In the genomic region with DNA sequence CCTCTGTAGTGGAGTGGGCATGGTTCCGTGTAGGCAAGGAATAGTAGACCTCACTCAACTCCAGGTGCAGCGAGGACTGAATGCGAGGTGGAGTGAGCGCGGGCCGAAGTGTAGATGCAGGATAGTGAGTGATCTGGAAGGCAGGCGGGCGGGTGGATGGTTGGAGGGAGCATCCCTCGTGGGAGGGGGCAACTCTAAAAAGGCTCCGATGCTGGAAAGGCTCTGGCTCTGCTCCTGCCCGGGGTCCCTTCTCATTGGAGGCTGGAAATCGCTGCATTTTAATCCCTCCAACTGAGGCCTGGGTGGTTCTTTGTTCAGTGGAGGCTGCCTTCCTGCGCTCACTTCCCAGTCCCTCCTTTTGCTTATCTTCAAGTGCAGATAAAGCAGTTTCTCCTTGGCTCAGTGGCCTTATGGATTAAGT, we compare ENCODE assay signal across 8 mouse cellular contexts. TPM values are rescaled to one million over a fixed set of nuclear protein-coding genes. Genes with fewer than 3 reads are reported as not detected.
A peak's percentile ranks its signal among the peaks of the same experiment; 100 is the strongest.
DNase-seq lines count a peak whose midpoint lies in the region; ATAC-seq and TF ChIP-seq lines count a peak whose summit lies in the region.

No protein-coding gene starts in this region.

- H3K9me3 ChIP-seq in liver, embryonic 11.5 days (ENCODE audit: control insufficient read depth, low read length), result no peaks in the 10 kb centered on the region

- H3K4me3 ChIP-seq in gastrocnemius, adult 2 months, result peak overlapping the region; percentile 86
- H3K4me3 ChIP-seq in thymus, adult 2 months (ENCODE audit: control insufficient read depth, insufficient read depth, low read length), result peak overlapping the region; percentile 15; the same call in 1 of the 2 replicates
- peak overlapping the region; percentile 74 for H3K4me3 ChIP-seq in liver, embryonic 11.5 days (ENCODE audit: low read depth, low read length)

- no peak for DNase-seq in gastrocnemius, adult 2 months
- DNase-seq in gastrocnemius, postnatal 10 days, result no peak
- DNase-seq in thymus, adult 2 months, result no peak
- DNase-seq in thymus, postnatal 0 days (ENCODE audit: low spot score), result no peak
- no peak for DNase-seq in liver, embryonic 11.5 days (ENCODE audit: low spot score)
- no peak for DNase-seq in natural killer cell, adult 2 months (ENCODE audit: low spot score in 2 of 2)
- no peak for DNase-seq in left cerebral cortex, postnatal 4 days
- DNase-seq in spleen, adult 18-20 months, result no peak

- intact Hi-C loops in gastrocnemius, adult 2 months (cut with DNase I), result no loop called here
- intact Hi-C loops in left cerebral cortex, postnatal 4 days (cut with DNase I), result no loop called here

- H3K27ac ChIP-seq in gastrocnemius, adult 2 months, result peak overlapping the region; percentile 46; the same call in 1 of the 2 replicates
- no peak overlapping the region for H3K27ac ChIP-seq in thymus, adult 2 months (ENCODE audit: control insufficient read depth, insufficient read depth, low read length)
- peak overlapping the region; percentile 100 for H3K27ac ChIP-seq in liver, embryonic 11.5 days (ENCODE audit: low read depth, low read length)

- no peaks in the 10 kb centered on the region for H3K36me3 ChIP-seq in thymus, adult 2 months (ENCODE audit: control insufficient read depth, insufficient read depth, low read length)
- no peaks in the 10 kb centered on the region for H3K36me3 ChIP-seq in liver, embryonic 11.5 days (ENCODE audit: control insufficient read depth, insufficient read depth, low read length)

- no peak for TF ChIP-seq POLR2A in thymus, adult 2 months (IDR thresholded peaks at IDR 0.05; ENCODE audit: control insufficient read depth, extremely low read depth, insufficient read depth, low read length, poor library complexity)

- H3K4me2 ChIP-seq in liver, embryonic 11.5 days, result peak overlapping the region; percentile 99

- no peaks in the 10 kb centered on the region; the same call in 1 of the 2 replicates for H3K27me3 ChIP-seq in thymus, adult 2 months (ENCODE audit: control insufficient read depth, insufficient read depth, low read length)
- H3K27me3 ChIP-seq in liver, embryonic 11.5 days (replicated peaks; ENCODE audit: control insufficient read depth, insufficient read depth, low read length), result no peaks in the 10 kb centered on the region

- ATAC-seq in liver, embryonic 11.5 days (replicated peaks; ENCODE audit: low FRiP score), result no peak

- peak overlapping the region; percentile 76 for H3K9ac ChIP-seq in liver, embryonic 11.5 days (ENCODE audit: low read depth, low read length)

- no peak for TF ChIP-seq CTCF in gastrocnemius, adult 2 months (IDR thresholded peaks at IDR 0.05)
- no peak for TF ChIP-seq CTCF in thymus, adult 2 months (IDR thresholded peaks at IDR 0.05; ENCODE audit: borderline replicate concordance, control insufficient read depth, extremely low read depth, insufficient read depth, low read length, poor library complexity)

- 31% methylated on average over 13 of the region's 13 CpGs for WGBS in thymus, adult 2 months
- WGBS in liver, embryonic 11.5 days, result 5% methylated on average over 13 of the region's 13 CpGs

- H3K4me1 ChIP-seq in thymus, adult 2 months (replicated peaks; ENCODE audit: control insufficient read depth, insufficient read depth, low read length), result peaks cover 17% of the 10 kb centered on the region
- peaks cover 31% of the 10 kb centered on the region for H3K4me1 ChIP-seq in liver, embryonic 11.5 days (replicated peaks; ENCODE audit: control insufficient read depth, insufficient read depth, low read length)

RNA-seq across cellular contexts. Expression of a gene that starts 1.3 kb away (rescaled TPM):
- total RNA-seq in gastrocnemius, adult 2 months (2021), result under 1 TPM; 0.53 to 0.79 TPM
- total RNA-seq in gastrocnemius, postnatal 10 days (2021), result 1 to 10 TPM; 6.7 to 9.4 TPM
- 3.8 and 4.5 TPM in 2 replicates for polyA plus RNA-seq in thymus, adult 2 months (2012; rRNA removed)
- 0.91 and 1.2 TPM in 2 replicates for polyA plus RNA-seq in thymus, postnatal 0 days (2015; fragmentation: Nextera tagmentation; extraction: Ambion mirVana)
- 8.5 and 9.8 TPM in 2 replicates for polyA plus RNA-seq in liver, embryonic 11.5 days (2014; fragmentation: Nextera tagmentation; extraction: Ambion mirVana)
- 100 to 1,000 TPM; 102 to 105 TPM for total RNA-seq in left cerebral cortex, postnatal 4 days (2021)

RNA-seq across cellular contexts. Expression of a gene that starts 15.7 kb away (rescaled TPM):
- total RNA-seq in gastrocnemius, adult 2 months (2021), result 1 to 10 TPM; 1.1 to 1.8 TPM
- total RNA-seq in gastrocnemius, postnatal 10 days (2021), result 1 to 10 TPM; 4.7 to 5.6 TPM
- 1.7 and 2.0 TPM in 2 replicates for polyA plus RNA-seq in thymus, adult 2 months (2012; rRNA removed)
- polyA plus RNA-seq in thymus, postnatal 0 days (2015; fragmentation: Nextera tagmentation; extraction: Ambion mirVana), result 7.2 and 7.4 TPM in 2 replicates
- 41.6 and 44.6 TPM in 2 replicates for polyA plus RNA-seq in liver, embryonic 11.5 days (2014; fragmentation: Nextera tagmentation; extraction: Ambion mirVana)
- 10 to 100 TPM; 12.5 to 13.8 TPM for total RNA-seq in left cerebral cortex, postnatal 4 days (2021)

RNA-seq across cellular contexts. Expression of a gene that starts 16.3 kb away (rescaled TPM):
- not detected for total RNA-seq in gastrocnemius, adult 2 months (2021)
- total RNA-seq in gastrocnemius, postnatal 10 days (2021), result not detected
- polyA plus RNA-seq in thymus, adult 2 months (2012; rRNA removed), result 0.36 and 0.50 TPM in 2 replicates
- 0.51 and 0.64 TPM in 2 replicates for polyA plus RNA-seq in thymus, postnatal 0 days (2015; fragmentation: Nextera tagmentation; extraction: Ambion mirVana)
- 0.31 and 1.1 TPM in 2 replicates for polyA plus RNA-seq in liver, embryonic 11.5 days (2014; fragmentation: Nextera tagmentation; extraction: Ambion mirVana)
- 1 to 10 TPM; 2.6 to 3.1 TPM for total RNA-seq in left cerebral cortex, postnatal 4 days (2021)

RNA-seq across cellular contexts. Expression of a gene that starts 22.7 kb away (rescaled TPM):
- not detected for total RNA-seq in gastrocnemius, adult 2 months (2021)
- under 1 TPM in 1 of 2 experiments, not detected in 1; 0.18 TPM for total RNA-seq in gastrocnemius, postnatal 10 days (2021)
- 0.07 TPM in 1 of 2 replicates, not detected in the other for polyA plus RNA-seq in thymus, adult 2 months (2012; rRNA removed)
- not detected in 2 replicates for polyA plus RNA-seq in thymus, postnatal 0 days (2015; fragmentation: Nextera tagmentation; extraction: Ambion mirVana)
- 0.45 and 0.49 TPM in 2 replicates for polyA plus RNA-seq in liver, embryonic 11.5 days (2014; fragmentation: Nextera tagmentation; extraction: Ambion mirVana)
- 10 to 100 TPM; 18.7 to 27.1 TPM for total RNA-seq in left cerebral cortex, postnatal 4 days (2021)

RNA-seq across cellular contexts. Expression of a gene that starts 55.3 kb away (rescaled TPM):
- 1 to 10 TPM; 1.2 to 1.4 TPM for total RNA-seq in gastrocnemius, adult 2 months (2021)
- total RNA-seq in gastrocnemius, postnatal 10 days (2021), result 1 to 10 TPM; 1.3 to 1.5 TPM
- polyA plus RNA-seq in thymus, adult 2 months (2012; rRNA removed), result 2.6 and 3.8 TPM in 2 replicates
- polyA plus RNA-seq in thymus, postnatal 0 days (2015; fragmentation: Nextera tagmentation; extraction: Ambion mirVana), result 1.4 and 1.6 TPM in 2 replicates
- polyA plus RNA-seq in liver, embryonic 11.5 days (2014; fragmentation: Nextera tagmentation; extraction: Ambion mirVana), result 13.9 and 18.1 TPM in 2 replicates
- total RNA-seq in left cerebral cortex, postnatal 4 days (2021), result 1 to 10 TPM in 1 of 2 experiments, under 1 TPM in 1; 0.92 to 1.4 TPM

Comparison
In these comparisons a context has a peak if more than half of its experiments do, and no peak if none do; other contexts are left out.
1. H3K4me3 ChIP-seq: peak in every context shown above with its lines; median percentile 86 in gastrocnemius, adult 2 months; 74 in liver, embryonic 11.5 days; 15 in thymus, adult 2 months.
2. RNA of a gene that starts 1.3 kb away (total RNA-seq): 102 to 105 TPM in left cerebral cortex, postnatal 4 days; 6.7 to 9.4 TPM in gastrocnemius, postnatal 10 days and 0.53 to 0.79 TPM in gastrocnemius, adult 2 months; every median in the first group is over 4 times any median in the second.